In the genomic region with DNA sequence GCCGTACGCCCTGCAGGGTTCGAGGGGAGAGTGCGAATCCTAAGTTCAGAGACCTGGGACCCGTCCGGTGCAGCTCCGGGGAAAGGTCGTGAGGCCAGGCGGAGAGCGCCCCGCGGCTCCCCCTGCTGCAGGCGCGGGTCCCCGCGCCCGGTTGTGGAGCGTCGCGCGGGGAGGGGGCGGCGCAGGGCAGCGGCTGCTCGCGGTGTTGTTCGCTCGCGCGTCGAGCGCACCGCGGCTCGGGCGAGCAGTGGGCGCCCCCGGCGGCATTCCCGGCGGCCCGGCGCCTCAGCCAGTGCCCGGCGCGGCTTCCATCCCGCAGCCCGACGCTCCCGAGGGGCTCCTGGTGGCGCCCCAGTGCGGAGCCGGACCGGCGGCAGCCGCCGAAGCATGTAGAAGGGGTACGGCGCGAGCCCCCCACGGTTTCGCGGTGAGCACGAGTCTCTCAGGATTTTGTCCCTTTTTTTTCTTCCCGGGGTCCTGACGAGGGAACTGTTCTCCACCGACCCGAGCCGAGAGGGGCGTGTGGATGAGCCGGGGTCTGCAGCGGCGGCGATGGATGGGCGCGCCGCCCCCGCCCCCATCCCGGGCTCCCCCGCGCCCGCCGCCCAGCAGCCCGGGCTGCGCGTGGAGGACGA, we compare ENCODE assay signal across 8 mouse cellular contexts. TPM values are rescaled to one million over a fixed set of nuclear protein-coding genes. Genes with fewer than 3 reads are reported as not detected.
DNase-seq lines count a peak whose midpoint lies in the region; ATAC-seq and TF ChIP-seq lines count a peak whose summit lies in the region.

No protein-coding gene starts in this region.

- no peaks in the 10 kb centered on the region for H3K27me3 ChIP-seq in forebrain, embryonic 14.5 days (replicated peaks; ENCODE audit: control insufficient read depth, insufficient read depth, low read length)
- H3K27me3 ChIP-seq in limb, embryonic 13.5 days = no peaks in the 10 kb centered on the region
- no peaks in the 10 kb centered on the region for H3K27me3 ChIP-seq in stomach, embryonic 15.5 days (replicated peaks)

- ATAC-seq in forebrain, embryonic 14.5 days = peak; percentile 91
- peak; percentile 89 for ATAC-seq in limb, embryonic 13.5 days (ENCODE audit: low FRiP score, low read depth)
- peak; percentile 74 for ATAC-seq in stomach, embryonic 15.5 days (ENCODE audit: insufficient read depth, low FRiP score, low read depth)

- peaks cover 4% of the 10 kb centered on the region; the same call in 1 of the 2 replicates for H3K4me1 ChIP-seq in forebrain, embryonic 14.5 days (ENCODE audit: control insufficient read depth, insufficient read depth, low read length)
- H3K4me1 ChIP-seq in limb, embryonic 13.5 days = peaks cover 12% of the 10 kb centered on the region
- H3K4me1 ChIP-seq in stomach, embryonic 15.5 days = 0 out of 2 replicates have a peak, but pooled peaks cover 5% of the 10 kb centered on the region

- WGBS in forebrain, embryonic 14.5 days = 1% methylated on average over 71 of the region's 87 CpGs
- under 1% methylated on average over 73 of the region's 87 CpGs for WGBS in limb, embryonic 13.5 days
- WGBS in stomach, embryonic 15.5 days = under 1% methylated on average over 69 of the region's 87 CpGs

- peak overlapping the region; percentile 100 for H3K27ac ChIP-seq in layer of hippocampus, adult 2 months
- peak overlapping the region; percentile 99 for H3K27ac ChIP-seq in forebrain, embryonic 14.5 days (ENCODE audit: low read depth, low read length)
- H3K27ac ChIP-seq in limb, embryonic 13.5 days = peak overlapping the region; percentile 94
- H3K27ac ChIP-seq in stomach, embryonic 15.5 days = peak overlapping the region; percentile 86

- no peaks in the 10 kb centered on the region for H3K9me3 ChIP-seq in forebrain, embryonic 14.5 days (replicated peaks; ENCODE audit: control insufficient read depth, low read length)
- H3K9me3 ChIP-seq in limb, embryonic 13.5 days = no peaks in the 10 kb centered on the region
- H3K9me3 ChIP-seq in stomach, embryonic 15.5 days = no peaks in the 10 kb centered on the region

- H3K4me3 ChIP-seq in layer of hippocampus, adult 2 months = peak overlapping the region; percentile 81
- H3K4me3 ChIP-seq in forebrain, embryonic 14.5 days (ENCODE audit: low read depth, low read length) = peak overlapping the region; percentile 91
- H3K4me3 ChIP-seq in limb, embryonic 13.5 days = peak overlapping the region; percentile 90
- peak overlapping the region; percentile 88 for H3K4me3 ChIP-seq in stomach, embryonic 15.5 days (replicated peaks)

- peak; percentile 57 for TF ChIP-seq CTCF in layer of hippocampus, adult 2 months (conservative IDR thresholded peaks at IDR 0.05)

- peak overlapping the region; percentile 59 for H3K4me2 ChIP-seq in forebrain, embryonic 14.5 days (ENCODE audit: low read length)
- H3K4me2 ChIP-seq in limb, embryonic 13.5 days (replicated peaks) = peak overlapping the region; percentile 82
- peak overlapping the region; percentile 91 for H3K4me2 ChIP-seq in stomach, embryonic 15.5 days

- peak overlapping the region; percentile 97 for H3K9ac ChIP-seq in forebrain, embryonic 14.5 days (ENCODE audit: low read length)
- peak overlapping the region; percentile 87 for H3K9ac ChIP-seq in limb, embryonic 13.5 days
- H3K9ac ChIP-seq in stomach, embryonic 15.5 days = peak overlapping the region; percentile 65

- no peak for DNase-seq in layer of hippocampus, adult 2 months (ENCODE audit: low spot score in 2 of 2)
- no peak for DNase-seq in layer of hippocampus, adult 8-10 months (ENCODE audit: low spot score in 2 of 2)
- peak; percentile 94 for DNase-seq in MN1 (ENCODE audit: low spot score)
- DNase-seq in forebrain, embryonic 14.5 days (ENCODE audit: low spot score) = peak; percentile 93
- DNase-seq in cerebellum, postnatal 4 days (ENCODE audit: low spot score in 2 of 2) = no peak
- no peak for DNase-seq in cerebellum, adult 18-20 months

- no peaks in the 10 kb centered on the region for H3K36me3 ChIP-seq in forebrain, embryonic 14.5 days (ENCODE audit: control insufficient read depth, insufficient read depth, low read length)
- peaks cover 10% of the 10 kb centered on the region for H3K36me3 ChIP-seq in limb, embryonic 13.5 days
- H3K36me3 ChIP-seq in stomach, embryonic 15.5 days = no peaks in the 10 kb centered on the region

RNA-seq across cellular contexts. Expression of gene Wasf1, which starts 0.5 kb away (rescaled TPM):
- 100 to 1,000 TPM; 412 to 418 TPM for total RNA-seq in layer of hippocampus, adult 2 months (2021)
- 100 to 1,000 TPM; 310 to 364 (median 325) TPM for total RNA-seq in layer of hippocampus, adult 8-10 months (2022)
- polyA plus RNA-seq in forebrain, embryonic 14.5 days (2014; fragmentation: Nextera tagmentation; extraction: Ambion mirVana) = 51.5 and 72.9 TPM in 2 replicates
- polyA plus RNA-seq in limb, embryonic 13.5 days (2015; fragmentation: Nextera tagmentation; extraction: Ambion mirVana) = 27.2 and 29.7 TPM in 2 replicates
- 13.0 and 13.1 TPM in 2 replicates for polyA plus RNA-seq in stomach, embryonic 15.5 days (2015; fragmentation: Nextera tagmentation; extraction: Ambion mirVana)

RNA-seq across cellular contexts. Expression of gene Cdc40, which starts 0.7 kb away (rescaled TPM):
- 10 to 100 TPM; 67.1 to 73.9 TPM for total RNA-seq in layer of hippocampus, adult 2 months (2021)
- 10 to 100 TPM; 50.4 to 61.9 (median 59.2) TPM for total RNA-seq in layer of hippocampus, adult 8-10 months (2022)
- polyA plus RNA-seq in forebrain, embryonic 14.5 days (2014; fragmentation: Nextera tagmentation; extraction: Ambion mirVana) = 28.0 and 31.1 TPM in 2 replicates
- polyA plus RNA-seq in limb, embryonic 13.5 days (2015; fragmentation: Nextera tagmentation; extraction: Ambion mirVana) = 36.0 and 37.0 TPM in 2 replicates
- polyA plus RNA-seq in stomach, embryonic 15.5 days (2015; fragmentation: Nextera tagmentation; extraction: Ambion mirVana) = 28.2 and 29.2 TPM in 2 replicates

Comparison
In these comparisons a context has a peak if more than half of its experiments do, and no peak if none do; other contexts are left out.
1. DNase-seq: peak in MN1 (single experiment) and forebrain, embryonic 14.5 days (single experiment); none in layer of hippocampus, adult 2 months (0 of 2), layer of hippocampus, adult 8-10 months (0 of 2), cerebellum, postnatal 4 days (0 of 2) and cerebellum, adult 18-20 months (0 of 2).
2. Peak in every context shown above with its lines, with median percentiles within 50 percentile points of each other: H3K27ac ChIP-seq, H3K4me3 ChIP-seq, ATAC-seq, H3K4me2 ChIP-seq and H3K9ac ChIP-seq.